Mouse (Mus musculus) limb, embryonic 11.5 days (tissue): ENCODE results near the gene Rin3. TPM values are rescaled to one million over a fixed set of nuclear protein-coding genes. Genes with fewer than 3 reads are reported as not detected.

ENCODE experiments used
- ATAC-seq: fragments of 200-750 bp; cut with Nextera tagmentation; 2 replicates; pipeline ENCODE4 v1.8.0; 2017; ENCODE audit warnings: low read depth; ENCODE audit not compliant: insufficient number of reproducible peaks, low FRiP score, low TSS enrichment
- DNase-seq: peaks from one replicate; pipeline ENCODE4 v3.0.0-alpha.2; 2015; ENCODE audit warnings: low spot score
- H3K27ac ChIP-seq: fragments of 300-500 bp; sonication (generic); replicated peaks from 2 replicates; pipeline ENCODE4 v1.5.1; 2014; ENCODE audit warnings: low read depth, mild to moderate bottlenecking, low read length
- H3K27me3 ChIP-seq: fragments of 300-500 bp; sonication (generic); 2 replicates; pipeline ENCODE4 v1.6.1; 2014; ENCODE audit warnings: mild to moderate bottlenecking, low read length, mixed read lengths; ENCODE audit not compliant: control insufficient read depth, insufficient read depth
- H3K36me3 ChIP-seq: fragments of 300-500 bp; sonication (generic); 2 replicates; pipeline ENCODE4 v1.6.1; 2014; ENCODE audit warnings: mild to moderate bottlenecking, low read length, moderate library complexity, mixed read lengths; ENCODE audit not compliant: control insufficient read depth, insufficient read depth
- H3K4me1 ChIP-seq: fragments of 300-500 bp; sonication (generic); 2 replicates; pipeline ENCODE4 v1.6.1; 2014; ENCODE audit warnings: low read length, mixed read lengths; ENCODE audit not compliant: control insufficient read depth, insufficient read depth
- H3K4me2 ChIP-seq: fragments of 300-500 bp; sonication (generic); 2 replicates; pipeline ENCODE4 v1.6.1; 2014; ENCODE audit warnings: low read depth, mild to moderate bottlenecking, moderate library complexity; ENCODE audit not compliant: severe bottlenecking
- H3K4me3 ChIP-seq: fragments of 300-500 bp; sonication (generic); 2 replicates; pipeline ENCODE4 v1.5.1; 2014; ENCODE audit warnings: low read depth, low read length
- H3K9ac ChIP-seq: fragments of 300-500 bp; sonication (generic); 2 replicates; pipeline ENCODE4 v1.6.1; 2014; ENCODE audit warnings: mild to moderate bottlenecking, low read length
- H3K9me3 ChIP-seq: fragments of 300-500 bp; sonication (generic); 2 replicates; pipeline ENCODE4 v1.6.1; 2016; ENCODE audit warnings: low read length; ENCODE audit not compliant: control insufficient read depth
- WGBS: fragments of 180-500 bp; shearing (Covaris S2); extraction: QIAGEN DNeasy Blood & Tissue Kit; methylation state at CpG from one replicate; pipeline ENCODE4 v1.1.7; 2014; 5-methylcytosine and 5-hydroxymethylcytosine counted together
- polyA plus RNA-seq: library from polyadenylated mRNA; unstranded; fragments of >200 nt; fragmentation: Nextera tagmentation; extraction: Ambion mirVana; gene quantifications from 2 replicates; pipeline ENCODE4 v1.2.1, GENCODE M21; 2014

Gene Rin3
- 3.9 and 4.2 TPM in 2 replicates for polyA plus RNA-seq

DNA sequence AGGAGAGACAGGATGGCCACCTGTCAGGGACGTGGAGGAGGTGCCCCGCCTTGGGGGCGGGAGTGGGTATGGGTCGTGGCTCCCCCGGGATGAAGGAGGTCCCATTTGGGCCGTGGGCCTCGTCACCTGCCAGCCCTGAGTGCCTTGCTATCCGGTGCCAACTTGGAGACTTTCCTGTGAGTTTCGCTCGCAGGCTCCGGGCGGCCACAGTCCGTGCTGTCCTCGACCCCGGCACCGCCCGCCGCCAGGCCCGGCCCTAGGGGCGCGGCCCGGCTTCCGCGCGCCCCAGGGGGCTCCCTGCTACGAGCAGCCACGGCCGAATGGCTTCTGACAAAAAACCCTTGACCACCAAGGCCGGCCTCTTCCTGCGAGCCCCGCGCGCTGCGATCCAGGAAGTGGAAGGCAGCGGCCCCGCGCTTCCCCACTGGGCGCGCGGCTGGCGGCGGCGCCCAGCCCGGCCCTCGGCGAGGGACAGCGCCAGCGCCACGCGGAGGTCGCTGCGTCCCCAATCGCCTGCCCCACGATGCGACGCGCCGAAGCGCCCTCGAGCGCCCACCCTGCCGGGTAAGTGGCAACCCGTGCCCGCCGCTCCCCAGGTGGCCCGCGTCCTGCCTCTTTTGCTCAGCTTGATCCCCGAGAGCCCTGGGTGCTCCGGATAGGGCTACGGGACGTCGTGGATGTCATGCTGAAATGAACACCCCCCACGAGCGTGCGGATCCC is at the start of gene Rin3:
Gene Rin3 (plus strand): TSS at position 286 of the 720 bp plus-strand sequence.
- Histone ChIP-seq H3K9ac (peak within 1 kb of the TSS; percentile 63), H3K4me3 (peak within 1 kb of the TSS; percentile 49), H3K4me2 (peak within 1 kb of the TSS; percentile 99), H3K36me3 (no peaks in the 10 kb centered on the region), H3K9me3 (no peaks in the 10 kb centered on the region), H3K27ac (0 out of 2 replicates have a peak within 1 kb of the TSS, but pooled peaks have one; percentile 4), H3K27me3 (no peaks in the 10 kb centered on the region), H3K4me1 (no peaks in the 10 kb centered on the region)
- ATAC-seq (peak; percentile 55; the same call in 1 of the 2 replicates), DNase-seq (peak; percentile 63)
- WGBS = 1% methylated on average over 75 of the region's 75 CpGs

DNA sequence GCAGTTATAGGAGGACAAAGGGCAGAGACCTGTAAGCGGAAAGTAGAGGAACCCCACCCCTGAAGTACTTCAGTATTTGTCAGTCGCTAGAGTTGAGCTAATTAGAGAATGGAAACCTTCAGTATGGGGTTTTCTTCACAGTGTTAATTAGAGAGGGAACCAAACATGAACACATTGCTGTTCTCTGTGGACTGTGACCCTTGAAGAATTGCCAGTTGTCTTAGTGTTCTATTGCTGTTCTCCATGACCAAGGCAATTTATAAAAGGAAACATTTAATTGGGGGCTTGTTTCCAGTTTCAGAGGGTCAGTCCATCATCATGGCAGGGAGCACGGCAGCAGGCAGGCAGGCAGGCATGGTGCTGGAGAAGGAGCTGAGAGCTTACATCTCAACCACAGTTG is 47.3 kb upstream of the Rin3 start:
- H3K4me3 ChIP-seq = no peak overlapping the region
- H3K27me3 ChIP-seq = no peaks in the 10 kb centered on the region
- H3K9ac ChIP-seq = no peak overlapping the region
- no peaks in the 10 kb centered on the region for H3K4me1 ChIP-seq
- DNase-seq = no peak
- 76% methylated on average over 3 of the region's 3 CpGs for WGBS
- H3K27ac ChIP-seq = no peak overlapping the region
- H3K36me3 ChIP-seq = no peaks in the 10 kb centered on the region
- no peaks in the 10 kb centered on the region for H3K9me3 ChIP-seq
- H3K4me2 ChIP-seq = no peak overlapping the region
- no peak for ATAC-seq

DNA sequence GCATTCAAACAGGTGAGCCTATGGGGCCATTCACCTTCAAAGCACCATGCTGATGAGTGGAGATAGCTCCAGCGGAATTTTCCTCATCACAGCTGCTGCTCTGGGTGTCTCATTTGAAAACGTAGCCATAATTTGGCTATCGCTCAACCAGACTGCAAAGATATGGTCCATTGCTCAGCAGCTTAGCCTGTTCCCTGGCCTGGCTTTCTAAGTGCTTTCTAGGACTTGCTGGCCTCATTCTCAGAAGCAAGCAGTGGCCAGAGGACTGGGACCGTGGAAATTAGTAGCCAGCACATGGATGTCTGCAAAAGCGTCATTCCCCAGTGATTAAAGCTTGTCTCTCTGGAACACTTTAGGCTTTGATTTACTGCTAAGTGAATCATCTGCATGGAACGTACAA is 46.5 kb upstream of the Rin3 start:
- H3K9me3 ChIP-seq = no peaks in the 10 kb centered on the region
- no peaks in the 10 kb centered on the region for H3K27me3 ChIP-seq
- no peak overlapping the region for H3K9ac ChIP-seq
- H3K4me1 ChIP-seq = no peaks in the 10 kb centered on the region
- no peak overlapping the region for H3K4me2 ChIP-seq
- H3K4me3 ChIP-seq = no peak overlapping the region
- 82% methylated on average over 6 of the region's 6 CpGs for WGBS
- ATAC-seq (no peak), DNase-seq (no peak)
- no peak overlapping the region for H3K27ac ChIP-seq
- no peaks in the 10 kb centered on the region for H3K36me3 ChIP-seq

DNA sequence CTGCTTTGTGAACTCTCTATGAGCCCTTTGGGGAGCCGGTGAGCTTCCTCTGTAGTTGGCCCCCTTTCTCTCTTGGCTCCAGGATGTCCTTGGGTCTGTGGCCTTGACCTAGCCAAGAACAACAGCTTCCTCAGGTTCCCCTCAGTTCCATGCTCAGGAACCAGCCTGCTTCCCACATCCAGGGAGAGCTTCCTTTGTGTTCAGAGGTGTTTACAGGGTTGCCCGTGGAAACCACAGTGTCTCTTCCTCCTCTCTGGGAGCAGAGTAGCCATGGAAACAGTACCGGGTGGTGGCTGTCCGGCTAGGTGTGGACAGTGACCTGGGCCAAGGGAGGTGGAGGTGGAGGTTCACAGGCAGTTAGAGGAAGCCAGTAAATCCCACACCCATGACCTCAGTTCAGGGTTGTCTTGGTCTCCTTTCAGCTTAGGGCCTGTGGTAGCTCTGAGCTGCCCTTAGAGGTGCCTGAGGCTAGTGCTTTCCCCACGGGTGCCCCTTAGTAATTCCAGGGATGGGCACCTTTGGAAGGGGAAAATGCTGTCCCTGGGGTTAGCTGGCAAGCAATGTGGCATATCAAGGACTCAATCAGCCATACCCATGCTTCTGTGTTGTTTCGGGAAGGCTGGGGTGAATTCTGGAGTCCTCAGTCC is 40.6 kb upstream of the Rin3 start:
- Histone ChIP-seq H3K9ac (no peak overlapping the region), H3K9me3 (no peaks in the 10 kb centered on the region), H3K4me1 (no peaks in the 10 kb centered on the region), H3K36me3 (no peaks in the 10 kb centered on the region), H3K27ac (no peak overlapping the region), H3K27me3 (no peaks in the 10 kb centered on the region), H3K4me2 (no peak overlapping the region), H3K4me3 (no peak overlapping the region)
- no peak for ATAC-seq
- no peak for DNase-seq
- WGBS = 65% methylated on average over 6 of the region's 6 CpGs

DNA sequence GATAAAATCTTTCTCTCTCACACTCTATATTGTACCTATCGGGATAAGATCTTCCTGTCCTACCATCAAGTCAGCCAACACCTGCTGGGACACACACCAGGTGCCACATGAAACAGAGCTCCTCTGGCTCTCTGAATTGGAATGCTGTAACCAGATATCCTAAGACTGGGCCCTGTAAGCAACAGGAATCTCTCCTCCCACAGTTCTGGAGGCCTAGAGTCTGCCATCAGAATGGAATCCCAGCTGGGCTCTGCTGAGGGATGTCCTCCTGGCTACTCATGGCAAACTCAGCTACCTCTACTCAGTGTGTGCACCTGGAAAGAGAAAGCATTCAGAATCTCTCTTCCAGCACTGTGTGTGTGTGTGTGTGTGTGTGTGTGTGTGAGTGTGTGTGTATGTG is 38.9 kb upstream of the Rin3 start:
- Histone ChIP-seq H3K4me1 (no peaks in the 10 kb centered on the region), H3K9me3 (no peaks in the 10 kb centered on the region), H3K36me3 (no peaks in the 10 kb centered on the region), H3K27ac (no peak overlapping the region), H3K4me3 (no peak overlapping the region), H3K9ac (no peak overlapping the region), H3K27me3 (no peaks in the 10 kb centered on the region), H3K4me2 (no peak overlapping the region)
- DNase-seq = peak; percentile 22
- peak; percentile 55; the same call in 1 of the 2 replicates for ATAC-seq
- WGBS = 46% methylated on average over 1 of the region's 1 CpGs

DNA sequence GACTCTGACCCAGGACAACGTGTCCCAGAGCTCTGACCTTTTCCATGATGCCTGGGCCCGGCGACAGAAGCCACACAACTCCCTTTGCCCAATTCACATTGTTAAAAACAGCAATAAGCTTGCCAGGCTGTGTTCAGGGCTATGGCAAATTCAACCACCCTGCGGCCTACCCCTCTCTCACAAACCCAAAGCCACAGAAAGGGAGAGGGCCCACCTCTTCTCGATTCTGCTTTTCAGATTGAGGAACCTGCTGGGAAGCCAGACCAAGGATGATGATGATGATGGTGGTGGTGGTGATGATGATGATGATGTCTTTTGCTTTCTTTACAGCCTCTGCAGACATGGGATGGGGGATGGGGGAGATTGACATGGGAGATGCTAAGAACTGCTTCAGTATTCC is 36.6 kb upstream of the Rin3 start:
- Histone ChIP-seq H3K4me2 (no peak overlapping the region), H3K9ac (no peak overlapping the region), H3K4me3 (no peak overlapping the region), H3K36me3 (no peaks in the 10 kb centered on the region), H3K4me1 (no peaks in the 10 kb centered on the region), H3K9me3 (no peaks in the 10 kb centered on the region), H3K27me3 (no peaks in the 10 kb centered on the region), H3K27ac (no peak overlapping the region)
- DNase-seq (no peak), ATAC-seq (no peak)
- WGBS = 92% methylated on average over 5 of the region's 5 CpGs

DNA sequence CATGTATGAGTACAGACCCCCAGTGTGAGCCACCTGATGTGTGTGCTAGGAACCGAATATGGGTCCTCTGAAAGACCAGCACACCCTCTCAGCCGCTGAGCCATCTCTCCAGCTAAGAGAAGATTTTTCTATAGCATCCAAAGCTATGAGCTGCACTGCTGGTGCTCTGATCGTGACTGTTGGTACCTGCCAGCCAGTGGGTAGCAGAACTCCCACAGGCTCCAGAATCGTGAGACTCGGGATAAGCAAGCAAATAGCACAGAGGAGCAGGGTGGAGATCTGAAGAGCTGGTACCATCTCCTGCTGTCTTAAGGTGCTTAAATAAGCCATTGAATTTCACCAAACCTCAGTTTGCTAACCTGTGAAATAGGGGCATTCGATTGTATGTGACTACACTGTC is 34.7 kb upstream of the Rin3 start:
- no peak overlapping the region for H3K4me3 ChIP-seq
- DNase-seq = no peak
- H3K9me3 ChIP-seq = no peaks in the 10 kb centered on the region
- no peak overlapping the region for H3K9ac ChIP-seq
- WGBS = 92% methylated on average over 6 of the region's 6 CpGs
- H3K36me3 ChIP-seq = no peaks in the 10 kb centered on the region
- no peaks in the 10 kb centered on the region for H3K4me1 ChIP-seq
- ATAC-seq = no peak
- H3K4me2 ChIP-seq = no peak overlapping the region
- no peaks in the 10 kb centered on the region for H3K27me3 ChIP-seq
- no peak overlapping the region for H3K27ac ChIP-seq

DNA sequence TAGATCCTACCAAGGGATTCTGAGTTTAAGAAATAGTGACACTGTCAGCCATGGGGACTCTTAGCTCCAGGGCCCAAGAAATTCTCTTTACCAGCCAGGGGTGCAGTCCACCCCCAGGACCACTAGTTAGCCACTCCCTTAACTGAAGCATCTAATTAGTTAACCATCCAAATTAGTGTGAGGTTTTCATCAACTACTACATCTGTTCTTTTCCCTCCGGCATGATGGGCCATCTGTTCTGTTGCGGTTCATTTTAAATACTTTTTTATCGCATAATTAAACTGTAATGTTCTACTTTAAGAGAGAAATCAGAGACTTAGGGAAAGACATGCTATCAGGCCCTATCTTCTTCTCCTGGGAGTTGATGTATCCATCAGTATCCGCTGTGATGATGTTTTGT is 32.5 kb upstream of the Rin3 start:
- H3K36me3 ChIP-seq = no peaks in the 10 kb centered on the region
- 83% methylated on average over 4 of the region's 4 CpGs for WGBS
- ATAC-seq = no peak

More for the DNA sequence above, 32.5 kb upstream of the Rin3 start:
- H3K27me3 ChIP-seq = no peaks in the 10 kb centered on the region
- no peak overlapping the region for H3K4me2 ChIP-seq
- DNase-seq = no peak
- no peak overlapping the region for H3K9ac ChIP-seq
- H3K4me1 ChIP-seq = no peaks in the 10 kb centered on the region
- H3K27ac ChIP-seq = no peak overlapping the region
- H3K4me3 ChIP-seq = no peak overlapping the region
- H3K9me3 ChIP-seq = no peaks in the 10 kb centered on the region
